Mouse (Mus musculus): ENCODE data around the gene Galnt10.

Galnt10 gene

GRCm38 (mm10) chr11:57716721-57717120 lies 71.5 kb downstream of the Galnt10 start:
- in situ Hi-C loops (cut with MboI; ENCODE audit: unreplicated experiment in 2 of 2): no loop called here

- in situ Hi-C loops (cut with MboI; ENCODE audit: unreplicated experiment in 2 of 2): no loop called here
Measured at GRCm38 (mm10) chr11:57717432-57717831, 72.2 kb downstream of the Galnt10 start.

GRCm38 (mm10) chr11:57718081-57718480 lies 72.8 kb downstream of the Galnt10 start:
- in situ Hi-C loops (cut with MboI; ENCODE audit: unreplicated experiment in 2 of 2): no loop called here

- in situ Hi-C loops (cut with MboI; ENCODE audit: unreplicated experiment in 2 of 2): no loop called here
Measured at GRCm38 (mm10) chr11:57719631-57720030, 74.4 kb downstream of the Galnt10 start.

GRCm38 (mm10) chr11:57720076-57720475 lies 74.8 kb downstream of the Galnt10 start:
- in situ Hi-C loops (cut with MboI; ENCODE audit: unreplicated experiment in 2 of 2): no loop called here

GRCm38 (mm10) chr11:57724791-57725463 lies 79.7 kb downstream of the Galnt10 start:
- in situ Hi-C loops (cut with MboI; ENCODE audit: unreplicated experiment in 2 of 2): no loop called here

GRCm38 (mm10) chr11:57725926-57726325 lies 80.7 kb downstream of the Galnt10 start:
- in situ Hi-C loops (cut with MboI; ENCODE audit: unreplicated experiment in 2 of 2): no loop called here

- in situ Hi-C loops (cut with MboI; ENCODE audit: unreplicated experiment in 2 of 2): no loop called here
Measured at GRCm38 (mm10) chr11:57727303-57727969, 82.2 kb downstream of the Galnt10 start.

GRCm38 (mm10) chr11:57732410-57733281 lies 87.4 kb downstream of the Galnt10 start:
- in situ Hi-C loops (cut with MboI; ENCODE audit: unreplicated experiment in 2 of 2): no loop called here

GRCm38 (mm10) chr11:57747294-57748080 lies 102.2 kb downstream of the Galnt10 start:
- in situ Hi-C loops (cut with MboI; ENCODE audit: unreplicated experiment in 2 of 2): no loop called here

GRCm38 (mm10) chr11:57753538-57754203 lies 108.4 kb downstream of the Galnt10 start:
- in situ Hi-C loops (cut with MboI; ENCODE audit: unreplicated experiment in 2 of 2): loop anchor here (25.0 kb wide), 1 partner anchor 1616 kb away; no protein-coding TSS in a partner anchor

- in situ Hi-C loops (cut with MboI; ENCODE audit: unreplicated experiment in 2 of 2): loop anchor here (25.0 kb wide), 1 partner anchor 1621 kb away; no protein-coding TSS in a partner anchor
Measured at GRCm38 (mm10) chr11:57758621-57759020, 113.4 kb downstream of the Galnt10 start.

- in situ Hi-C loops (cut with MboI; ENCODE audit: unreplicated experiment in 2 of 2): loop anchor here (25.0 kb wide), 1 partner anchor 1623 kb away; no protein-coding TSS in a partner anchor
Measured at GRCm38 (mm10) chr11:57760509-57761058, 115.3 kb downstream of the Galnt10 start.

- in situ Hi-C loops (cut with MboI; ENCODE audit: unreplicated experiment in 2 of 2): loop anchor here (25.0 kb wide), 1 partner anchor 1624 kb away; no protein-coding TSS in a partner anchor
Measured at GRCm38 (mm10) chr11:57761347-57761746, 116.1 kb downstream of the Galnt10 start.

- in situ Hi-C loops (cut with MboI; ENCODE audit: unreplicated experiment in 2 of 2): loop anchor here (25.0 kb wide), 1 partner anchor 1627 kb away; no protein-coding TSS in a partner anchor
Measured at GRCm38 (mm10) chr11:57764124-57764523, 118.9 kb downstream of the Galnt10 start.

GRCm38 (mm10) chr11:57766617-57767016 lies 121.4 kb downstream of the Galnt10 start:
- in situ Hi-C loops (cut with MboI; ENCODE audit: unreplicated experiment in 2 of 2): loop anchor here (25.0 kb wide), 1 partner anchor 1629 kb away; no protein-coding TSS in a partner anchor

- in situ Hi-C loops (cut with MboI; ENCODE audit: unreplicated experiment in 2 of 2): loop anchor here (25.0 kb wide), 1 partner anchor 1630 kb away; no protein-coding TSS in a partner anchor
Measured at GRCm38 (mm10) chr11:57767171-57767570, 121.9 kb downstream of the Galnt10 start.

GRCm38 (mm10) chr11:57770776-57771175 lies 125.5 kb downstream of the Galnt10 start:
- in situ Hi-C loops (cut with MboI; ENCODE audit: unreplicated experiment in 2 of 2): loop anchor here (5.0 to 25.0 kb wide), 3 partner anchors 153 to 1633 kb away; no protein-coding TSS in a partner anchor

- in situ Hi-C loops (cut with MboI; ENCODE audit: unreplicated experiment in 2 of 2): loop anchor here (5.0 to 25.0 kb wide), 3 partner anchors 154 to 1634 kb away; no protein-coding TSS in a partner anchor
Measured at GRCm38 (mm10) chr11:57771676-57772075, 126.4 kb downstream of the Galnt10 start.

Measured in v-Abl transformed pro-B cells (cell line).